Mouse (Mus musculus) kidney, postnatal 14 days (tissue): Measurements from ENCODE around the gene Gm21996.
"Not testable (repeated sequence)": the region's sequence is repeated elsewhere in the genome, so short reads cannot be mapped to it uniquely, and the experiment has no call there.

Source experiments
- DNase-seq: peaks from one replicate; pipeline ENCODE4 v3.0.0; 2022; ENCODE audit warnings: mixed read lengths

Gm21996 gene

GRCm38 (mm10) chrY:89745432-89745831, at the start of gene Gm21996:
TSS of gene Gm21996 (minus strand) at chrY:89745532.
- not testable (repeated sequence) for DNase-seq
